Mouse (Mus musculus): ENCODE results near the gene Zyg11b. TPM values are rescaled to one million over a fixed set of nuclear protein-coding genes. Genes with fewer than 3 reads are reported as not detected.

Gene Zyg11b
- total and polyA plus RNA-seq, 3 experiments = 9.3 to 14.2 (median 11.8) TPM

DNA sequence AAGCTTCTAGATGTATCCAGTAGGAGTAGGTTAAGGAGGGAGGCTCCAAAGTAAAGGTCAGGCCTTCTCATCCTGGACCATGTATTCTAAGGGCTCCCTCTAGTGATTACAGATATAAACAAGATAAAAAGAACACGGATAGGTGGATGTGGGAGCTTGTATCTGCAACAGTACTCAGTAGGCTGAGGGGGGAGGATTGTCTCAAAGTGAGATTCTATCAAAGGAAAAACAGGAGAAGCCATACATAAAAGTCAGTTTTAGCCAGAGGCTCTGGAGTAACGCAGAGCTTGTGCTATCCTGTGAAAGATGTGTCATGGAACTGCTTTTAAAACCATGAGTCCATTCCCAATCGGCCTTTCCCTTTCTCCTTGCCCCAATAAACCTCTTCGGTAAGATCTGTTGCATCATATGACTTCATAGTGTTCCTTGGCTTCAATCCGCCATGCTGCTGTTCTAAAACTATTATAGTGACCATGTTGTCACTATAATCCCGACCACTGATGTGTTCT is 26.2 kb upstream of the Zyg11b start (continued):
- TF ChIP-seq KAT2A (IDR thresholded peaks at IDR 0.05; ENCODE audit: insufficient replicate concordance, low read length) (no peak), RCOR1 (conservative IDR thresholded peaks at IDR 0.05; ENCODE audit: low read depth, low read length) (no peak), ZKSCAN1 (IDR thresholded peaks at IDR 0.05; ENCODE audit: borderline replicate concordance, low read depth, low read length) (no peak), PAX5 (IDR thresholded peaks at IDR 0.05; ENCODE audit: low read length) (no peak), NELFE (IDR thresholded peaks at IDR 0.05; ENCODE audit: low read depth, low read length) (no peak)

DNA sequence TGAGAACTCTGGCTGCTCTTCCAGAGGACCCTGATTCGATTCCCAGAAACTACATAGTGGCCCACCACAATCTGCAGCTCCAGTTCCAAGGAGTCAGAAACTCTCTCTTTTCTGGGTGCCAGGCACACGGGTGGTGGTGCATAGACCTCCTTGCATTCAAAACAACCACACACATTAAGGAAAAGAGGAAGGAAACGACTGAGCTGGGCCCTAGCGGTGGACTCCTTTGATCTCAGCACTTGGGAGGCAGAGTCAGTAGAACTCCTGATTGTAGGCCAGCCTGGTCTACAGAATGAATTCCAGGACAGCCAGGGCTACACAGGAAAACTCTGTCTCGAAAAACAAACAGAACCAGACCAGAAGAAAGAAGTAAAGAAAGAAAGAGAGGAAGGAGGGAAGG is 22.7 kb upstream of the Zyg11b start:
- H3K9me3 ChIP-seq (replicated peaks; ENCODE audit: low read length) = no peaks in the 10 kb centered on the region
- H3K27me3 ChIP-seq (replicated peaks) = no peaks in the 10 kb centered on the region
- H3K79me2 ChIP-seq (replicated peaks; ENCODE audit: control insufficient read depth, extremely low read depth, insufficient read depth, poor library complexity, severe bottlenecking) = peaks cover 2% of the 10 kb centered on the region
- TF ChIP-seq JUN (IDR thresholded peaks at IDR 0.05; ENCODE audit: insufficient read depth, low read depth, low read length) (no peak), EP300 (IDR thresholded peaks at IDR 0.05; ENCODE audit: low read length) (no peak), USF1 (IDR thresholded peaks at IDR 0.05; ENCODE audit: low read depth, low read length) (no peak), CTCF (conservative IDR thresholded peaks at IDR 0.05 in 1 of 2, IDR thresholded peaks at IDR 0.05 in 1 of 2; ENCODE audit: low read depth in 2 of 2, low read length in 2 of 2) (no peak), POLR2AphosphoS2 (IDR thresholded peaks at IDR 0.05; ENCODE audit: low read depth, low read length) (no peak), TCF12 (IDR thresholded peaks at IDR 0.05; ENCODE audit: low read depth, low read length) (no peak)
- in situ Hi-C loops (cut with MboI; ENCODE audit: low pct_ligation_motif_present, low pct_unique_long_range_greater_than_20kb, low sequenced_read_pairs) (loop anchor here (5.0 kb wide), 1 partner anchor 66 kb away; no protein-coding TSS in a partner anchor), dilution Hi-C loops (cut with MboI; ENCODE audit: extremely low pct_ligation_motif_present, extremely low pct_unique_long_range_greater_than_20kb, low sequenced_read_pairs) (no loop called here)
- H3K27ac ChIP-seq (ENCODE audit: insufficient read depth, low read depth) = no peak overlapping the region
- no peak overlapping the region for H3K9ac ChIP-seq (ENCODE audit: insufficient read depth, low read depth)
- no peak overlapping the region for H3K4me3 ChIP-seq (replicated peaks in 1 of 3; ENCODE audit: low read depth in 2 of 3, low read length in 2 of 3, poor library complexity in 1 of 3)
- no peak for DNase-seq (ENCODE audit: extremely low read depth)
- H3K4me1 ChIP-seq (ENCODE audit: control insufficient read depth in 1 of 2, insufficient read depth in 2 of 2) = peaks cover 6 to 35% of the 10 kb centered on the region in 2 experiments
- H3K36me3 ChIP-seq (replicated peaks in 1 of 2; ENCODE audit: control insufficient read depth in 1 of 2, insufficient read depth in 1 of 2, low read length in 1 of 2) = no peaks in the 10 kb centered on the region
- no peak overlapping the region for H3K4me2 ChIP-seq (ENCODE audit: insufficient read depth, low read depth, poor library complexity, severe bottlenecking)

DNA sequence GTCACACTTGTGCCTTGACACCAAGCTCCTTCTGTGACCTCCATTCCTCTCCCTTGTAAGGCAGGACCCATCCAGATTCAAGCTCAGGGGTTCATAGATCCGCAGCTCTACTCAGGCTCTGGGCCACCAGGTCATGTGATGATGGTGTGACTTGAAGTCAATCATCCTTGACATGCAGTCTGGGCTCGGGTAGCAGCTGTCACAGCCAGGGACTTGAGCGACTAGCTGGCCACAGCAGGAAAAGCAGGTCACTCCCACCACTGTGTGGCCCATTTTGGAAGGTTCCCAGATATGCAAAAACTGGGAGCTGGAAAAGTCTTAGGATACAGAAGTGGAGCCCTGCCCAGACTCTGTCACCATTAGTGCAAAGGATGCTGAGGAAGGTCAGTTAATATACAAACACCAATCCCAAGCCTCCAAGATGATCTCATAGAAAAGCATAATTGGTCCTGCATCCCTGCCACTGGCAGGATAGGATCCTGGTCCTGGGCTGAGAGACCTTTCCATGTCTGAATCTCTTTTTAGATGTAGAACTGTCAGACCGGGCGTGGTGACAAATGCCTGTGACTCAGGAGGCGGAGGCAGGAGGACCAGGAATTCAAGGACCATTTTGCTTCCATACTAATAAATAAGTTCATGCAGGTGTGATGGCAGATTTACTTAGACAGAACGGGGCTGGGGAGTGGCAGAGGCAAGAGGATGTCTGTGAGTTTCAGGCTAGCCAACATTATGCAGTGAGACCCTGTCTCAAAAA is 19.9 kb upstream of the Zyg11b start:
- H3K27ac ChIP-seq (ENCODE audit: insufficient read depth, low read depth) = no peak overlapping the region
- H3K79me2 ChIP-seq (replicated peaks; ENCODE audit: control insufficient read depth, extremely low read depth, insufficient read depth, poor library complexity, severe bottlenecking) = no peaks in the 10 kb centered on the region
- H3K9ac ChIP-seq (ENCODE audit: insufficient read depth, low read depth) = no peak overlapping the region
- DNase-seq (ENCODE audit: extremely low read depth) = peak; percentile 70
- dilution Hi-C loops (cut with MboI; ENCODE audit: extremely low pct_ligation_motif_present, extremely low pct_unique_long_range_greater_than_20kb, low sequenced_read_pairs) (no loop called here), in situ Hi-C loops (cut with MboI; ENCODE audit: low pct_ligation_motif_present, low pct_unique_long_range_greater_than_20kb, low sequenced_read_pairs) (loop anchor here (5.0 kb wide), 1 partner anchor 64 kb away; no protein-coding TSS in a partner anchor)
- no peaks in the 10 kb centered on the region for H3K36me3 ChIP-seq (replicated peaks in 1 of 2; ENCODE audit: control insufficient read depth in 1 of 2, insufficient read depth in 1 of 2, low read length in 1 of 2)
- H3K27me3 ChIP-seq (replicated peaks) = no peaks in the 10 kb centered on the region
- H3K4me2 ChIP-seq (ENCODE audit: insufficient read depth, low read depth, poor library complexity, severe bottlenecking) = no peak overlapping the region
- peaks cover 16 to 43% of the 10 kb centered on the region in 2 experiments for H3K4me1 ChIP-seq (ENCODE audit: control insufficient read depth in 1 of 2, insufficient read depth in 2 of 2)
- H3K9me3 ChIP-seq (replicated peaks; ENCODE audit: low read length) = no peaks in the 10 kb centered on the region
- H3K4me3 ChIP-seq (replicated peaks in 1 of 3; ENCODE audit: low read depth in 2 of 3, low read length in 2 of 3, poor library complexity in 1 of 3) = peak overlapping the region in 1 of 3 experiments; percentile 37
- TF ChIP-seq HCFC1 (IDR thresholded peaks at IDR 0.05; ENCODE audit: low read depth, low read length) = no peak
- no peak for TF ChIP-seq SIN3A (IDR thresholded peaks at IDR 0.05; ENCODE audit: low read length)
- no peak for TF ChIP-seq NELFE (IDR thresholded peaks at IDR 0.05; ENCODE audit: low read depth, low read length)
- peak; percentile 57 for TF ChIP-seq USF2 (conservative IDR thresholded peaks at IDR 0.05; ENCODE audit: low read depth, low read length)
- peak; percentile 85 for TF ChIP-seq BHLHE40 (IDR thresholded peaks at IDR 0.05; ENCODE audit: low read depth, low read length)
- TF ChIP-seq MXI1 (IDR thresholded peaks at IDR 0.05; ENCODE audit: low read depth, low read length) = no peak
- peak; percentile 72 for TF ChIP-seq USF1 (IDR thresholded peaks at IDR 0.05; ENCODE audit: low read depth, low read length)
- no peak for TF ChIP-seq PAX5 (IDR thresholded peaks at IDR 0.05; ENCODE audit: low read length)
- TF ChIP-seq MAX (IDR thresholded peaks at IDR 0.05; ENCODE audit: low read length) = peak; percentile 65; the same call in 1 of the 2 replicates
- no peak for TF ChIP-seq RCOR1 (conservative IDR thresholded peaks at IDR 0.05; ENCODE audit: low read depth, low read length)
- no peak for TF ChIP-seq MAZ (IDR thresholded peaks at IDR 0.05; ENCODE audit: low read depth, low read length)
- no peak for TF ChIP-seq ZNF384 (IDR thresholded peaks at IDR 0.05; ENCODE audit: low read depth, low read length)
- no peak for TF ChIP-seq POLR2AphosphoS2 (IDR thresholded peaks at IDR 0.05; ENCODE audit: low read depth, low read length)
- TF ChIP-seq KAT2A (IDR thresholded peaks at IDR 0.05; ENCODE audit: insufficient replicate concordance, low read length) = no peak
- no peak for TF ChIP-seq GABPA (IDR thresholded peaks at IDR 0.05; ENCODE audit: insufficient replicate concordance, low read depth, low read length)
- TF ChIP-seq MYC (IDR thresholded peaks at IDR 0.05; ENCODE audit: low read depth, low read length) = no peak
- TF ChIP-seq MAFK (IDR thresholded peaks at IDR 0.05; ENCODE audit: insufficient replicate concordance, low read length) = no peak
- TF ChIP-seq ELF1 (IDR thresholded peaks at IDR 0.05; ENCODE audit: low read depth, low read length) = no peak
- peak; percentile 31; the same call in 1 of the 2 replicates for TF ChIP-seq EP300 (IDR thresholded peaks at IDR 0.05; ENCODE audit: low read length)
- TF ChIP-seq ETS1 (conservative IDR thresholded peaks at IDR 0.05; ENCODE audit: low read depth, low read length) = peak; percentile 42; the same call in 1 of the 2 replicates
- TF ChIP-seq CHD2 (IDR thresholded peaks at IDR 0.05; ENCODE audit: low read length) = no peak
- no peak for TF ChIP-seq POLR2A (IDR thresholded peaks at IDR 0.05; ENCODE audit: low read depth, low read length)
- TF ChIP-seq ZC3H11A (IDR thresholded peaks at IDR 0.05; ENCODE audit: low read depth, low read length) = no peak
- TF ChIP-seq NRF1 (IDR thresholded peaks at IDR 0.05; ENCODE audit: low read depth, low read length) = no peak
